Mouse (Mus musculus) midbrain, embryonic 10.5 days (tissue): ENCODE data around the gene 1110032A03Rik. TPM values are rescaled to one million over a fixed set of nuclear protein-coding genes. Genes with fewer than 3 reads are reported as not detected.

Experiments used
- DNase-seq: peaks from one replicate; pipeline ENCODE4 v3.0.0-alpha.2; 2017; ENCODE audit warnings: low spot score
- H3K27ac ChIP-seq: fragments of 300-500 bp; sonication (generic); replicated peaks from 2 replicates; pipeline ENCODE4 v1.5.1; 2016; ENCODE audit warnings: mild to moderate bottlenecking
- H3K27me3 ChIP-seq: fragments of 300-500 bp; sonication (generic); 2 replicates; pipeline ENCODE4 v1.6.1; 2016; ENCODE audit warnings: low read depth, mild to moderate bottlenecking; ENCODE audit not compliant: poor library complexity, severe bottlenecking
- H3K36me3 ChIP-seq: fragments of 300-500 bp; sonication (generic); 2 replicates; pipeline ENCODE4 v1.6.1; 2016; ENCODE audit warnings: mild to moderate bottlenecking, moderate library complexity
- H3K4me1 ChIP-seq: fragments of 300-500 bp; sonication (generic); 2 replicates; pipeline ENCODE4 v1.6.1; 2016
- H3K4me3 ChIP-seq: fragments of 300-500 bp; sonication (generic); 2 replicates; pipeline ENCODE4 v1.5.1; 2016; ENCODE audit warnings: mild to moderate bottlenecking, moderate library complexity
- H3K9me3 ChIP-seq: fragments of 300-500 bp; sonication (generic); replicated peaks from 2 replicates; pipeline ENCODE4 v1.6.1; 2016; ENCODE audit warnings: mild to moderate bottlenecking
- WGBS: fragments of 180-500 bp; shearing (Covaris S2); methylation state at CpG from one replicate; pipeline ENCODE4 v1.1.7; 2016; 5-methylcytosine and 5-hydroxymethylcytosine counted together
- polyA plus RNA-seq: library from polyadenylated mRNA; unstranded; fragments of >200 nt; fragmentation: Nextera tagmentation; extraction: Ambion mirVana; gene quantifications from 2 replicates; pipeline ENCODE4 v1.2.1, GENCODE M21; 2016

1110032A03Rik gene
- polyA plus RNA-seq, 1 experiment from 2014 or later, result 30.1 TPM

GRCm38 (mm10) chr9:50742261-50742660 is 33.1 kb downstream of the 1110032A03Rik start:
- H3K36me3 ChIP-seq, result no peaks in the 10 kb centered on the region
- 86% methylated on average over 3 of the region's 3 CpGs for WGBS
- DNase-seq, result no peak
- H3K27me3 ChIP-seq, result peaks cover 40% of the 10 kb centered on the region
- no peaks in the 10 kb centered on the region for H3K9me3 ChIP-seq
- peaks cover 23% of the 10 kb centered on the region for H3K4me1 ChIP-seq
- no peak overlapping the region for H3K4me3 ChIP-seq
- H3K27ac ChIP-seq, result no peak overlapping the region

GRCm38 (mm10) chr9:50740867-50741784 is 34.2 kb downstream of the 1110032A03Rik start:
- peaks cover 29% of the 10 kb centered on the region for H3K27me3 ChIP-seq
- no peaks in the 10 kb centered on the region for H3K9me3 ChIP-seq
- H3K36me3 ChIP-seq, result no peaks in the 10 kb centered on the region
- no peak overlapping the region for H3K27ac ChIP-seq
- H3K4me1 ChIP-seq, result peaks cover 18% of the 10 kb centered on the region
- WGBS, result 87% methylated on average over 14 of the region's 14 CpGs
- DNase-seq, result no peak
- no peak overlapping the region for H3K4me3 ChIP-seq

- 15% methylated on average over 36 of the region's 36 CpGs for WGBS
- H3K4me1 ChIP-seq, result peaks cover 15% of the 10 kb centered on the region
- H3K4me3 ChIP-seq, result peak within 1 kb of the TSS; percentile 53
- peak within 1 kb of the TSS; percentile 33; the same call in 1 of the 2 replicates for H3K27ac ChIP-seq
- H3K36me3 ChIP-seq, result no peaks in the 10 kb centered on the region
- DNase-seq, result peak; percentile 93
- no peaks in the 10 kb centered on the region for H3K9me3 ChIP-seq
- peaks cover 14% of the 10 kb centered on the region for H3K27me3 ChIP-seq
Measured at GRCm38 (mm10) chr9:50738914-50739870, 36.1 kb downstream of the 1110032A03Rik start, which contains the start of gene Dixdc1. Dixdc1 (minus strand) TSS chr9:50739517.

DNA sequence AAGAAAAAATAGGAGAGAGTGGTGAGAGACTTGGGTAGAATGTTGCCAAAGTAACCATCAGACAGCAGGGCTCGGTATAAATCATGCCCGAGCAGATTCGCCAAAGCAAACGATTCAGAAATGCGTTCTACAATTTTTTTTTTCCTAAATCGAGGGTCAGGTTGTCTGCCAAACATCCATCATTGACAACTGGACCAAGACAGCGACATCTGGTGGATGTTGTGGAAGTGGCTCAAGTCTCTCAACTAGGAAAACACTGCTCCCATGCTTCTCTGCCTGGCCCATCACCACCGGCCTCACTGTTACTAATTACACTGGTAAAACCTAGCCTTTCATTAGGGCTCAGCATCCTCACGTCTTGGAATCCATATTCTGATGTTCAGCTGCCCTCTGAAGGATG is 40.3 kb downstream of the 1110032A03Rik start:
- Histone ChIP-seq H3K4me1 (peaks cover 35% of the 10 kb centered on the region), H3K4me3 (0 out of 2 replicates have a peak overlapping the region, but pooled peaks have one; percentile 23), H3K36me3 (no peaks in the 10 kb centered on the region), H3K27me3 (peaks cover 17% of the 10 kb centered on the region), H3K27ac (no peak overlapping the region), H3K9me3 (no peaks in the 10 kb centered on the region)
- peak; percentile 47 for DNase-seq
- WGBS, result 10% methylated on average over 9 of the region's 9 CpGs

DNA sequence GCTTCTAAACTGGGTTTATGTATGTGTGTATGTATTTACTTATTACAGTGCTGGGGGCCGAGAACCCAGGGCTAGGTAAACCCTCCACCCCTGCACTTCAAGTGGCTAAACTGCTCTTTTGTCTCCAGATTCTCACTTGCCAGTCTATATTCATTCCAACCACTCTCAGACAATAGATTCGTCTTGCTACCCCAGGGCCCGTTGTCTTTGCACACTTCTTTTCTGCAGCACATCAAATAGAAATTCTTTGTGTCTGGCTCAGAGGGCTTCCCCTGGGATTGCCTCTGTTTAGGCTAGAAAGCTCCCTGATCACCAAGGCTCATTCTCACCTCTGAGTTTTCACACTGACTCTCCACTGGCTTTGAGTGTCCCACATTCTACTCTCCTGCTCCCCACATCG is 42.8 kb downstream of the 1110032A03Rik start:
- Histone ChIP-seq H3K9me3 (no peaks in the 10 kb centered on the region), H3K4me1 (peaks cover 38% of the 10 kb centered on the region), H3K36me3 (no peaks in the 10 kb centered on the region), H3K27me3 (peaks cover 19% of the 10 kb centered on the region), H3K4me3 (no peak overlapping the region), H3K27ac (peak overlapping the region; percentile 72)
- peak; percentile 27 for DNase-seq
- WGBS, result 9% methylated on average over 4 of the region's 4 CpGs

DNA sequence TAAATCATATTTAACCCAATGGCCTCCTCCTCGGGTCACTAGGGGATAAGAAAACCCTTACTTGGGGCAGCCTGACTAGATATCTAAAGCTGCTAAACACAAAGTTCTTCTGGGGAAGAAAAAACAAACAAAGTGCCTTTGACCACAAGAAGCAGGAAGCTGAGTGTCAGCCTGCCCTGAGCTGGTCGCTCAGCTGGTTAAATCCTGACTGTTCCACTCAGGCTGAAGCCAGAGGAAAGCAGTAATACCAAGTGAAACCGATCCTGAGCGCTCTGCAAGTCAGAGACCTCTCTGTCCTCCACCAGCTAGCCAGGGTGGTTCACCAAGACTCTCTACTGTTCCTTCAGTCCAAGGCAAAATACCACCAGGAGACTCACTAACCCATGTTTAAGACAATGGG is 45.7 kb downstream of the 1110032A03Rik start:
- no peaks in the 10 kb centered on the region for H3K36me3 ChIP-seq
- no peak for DNase-seq
- WGBS, result 56% methylated on average over 4 of the region's 4 CpGs
- H3K27me3 ChIP-seq, result peaks cover 17% of the 10 kb centered on the region
- H3K27ac ChIP-seq, result no peak overlapping the region
- no peaks in the 10 kb centered on the region for H3K9me3 ChIP-seq
- no peak overlapping the region for H3K4me3 ChIP-seq
- H3K4me1 ChIP-seq, result peaks cover 61% of the 10 kb centered on the region

GRCm38 (mm10) chr9:50727925-50728651 is 47.2 kb downstream of the 1110032A03Rik start:
- peak overlapping the region; percentile 71 for H3K4me3 ChIP-seq
- under 1% methylated on average over 45 of the region's 45 CpGs for WGBS
- DNase-seq, result peak; percentile 86
- H3K27ac ChIP-seq, result peak overlapping the region; percentile 88
- peaks cover 63% of the 10 kb centered on the region for H3K4me1 ChIP-seq
- no peaks in the 10 kb centered on the region for H3K36me3 ChIP-seq
- H3K9me3 ChIP-seq, result no peaks in the 10 kb centered on the region
- H3K27me3 ChIP-seq, result peaks cover 17% of the 10 kb centered on the region

DNA sequence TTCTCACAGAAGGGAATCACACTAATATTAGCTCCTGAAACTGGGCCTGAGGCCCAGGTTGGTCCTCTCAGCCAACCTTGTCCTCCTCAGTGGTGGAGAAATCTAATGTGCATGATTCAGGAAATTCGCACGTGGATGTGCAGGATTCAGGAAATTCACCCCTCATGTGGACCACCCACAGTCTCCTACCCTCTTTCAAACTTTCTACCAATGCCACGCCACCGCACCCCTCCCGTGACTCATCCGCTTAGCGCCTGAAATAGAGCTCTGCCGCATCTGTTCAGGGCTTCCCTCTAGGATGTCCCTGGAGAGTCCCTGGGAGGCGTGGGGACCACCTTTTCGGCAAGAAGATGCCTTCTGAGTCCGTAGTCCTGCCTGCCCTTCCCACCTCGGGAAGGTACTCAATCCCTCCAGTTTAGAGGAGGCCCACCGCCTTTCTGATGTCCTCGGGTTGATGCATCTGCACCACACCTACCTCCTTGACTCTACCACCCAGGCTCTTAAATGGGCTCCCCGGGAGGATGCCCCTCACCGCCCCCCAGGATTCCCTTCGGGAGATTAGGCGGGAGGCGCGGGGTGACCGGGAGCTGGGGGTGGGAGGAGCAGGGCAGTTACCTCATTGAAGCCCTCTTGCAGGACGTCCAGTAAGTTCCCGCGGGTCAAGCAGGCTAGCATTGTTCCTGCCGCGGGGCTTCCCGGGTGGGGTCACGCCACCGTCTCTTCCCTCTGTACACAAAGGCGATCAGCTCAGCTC is 48.0 kb downstream of the 1110032A03Rik start:
- H3K4me1 ChIP-seq, result peaks cover 60% of the 10 kb centered on the region
- 2% methylated on average over 30 of the region's 30 CpGs for WGBS
- H3K27me3 ChIP-seq, result peaks cover 17% of the 10 kb centered on the region
- peak overlapping the region; percentile 71 for H3K4me3 ChIP-seq
- no peaks in the 10 kb centered on the region for H3K36me3 ChIP-seq
- H3K27ac ChIP-seq, result peak overlapping the region; percentile 88
- no peaks in the 10 kb centered on the region for H3K9me3 ChIP-seq
- no peak for DNase-seq

DNA sequence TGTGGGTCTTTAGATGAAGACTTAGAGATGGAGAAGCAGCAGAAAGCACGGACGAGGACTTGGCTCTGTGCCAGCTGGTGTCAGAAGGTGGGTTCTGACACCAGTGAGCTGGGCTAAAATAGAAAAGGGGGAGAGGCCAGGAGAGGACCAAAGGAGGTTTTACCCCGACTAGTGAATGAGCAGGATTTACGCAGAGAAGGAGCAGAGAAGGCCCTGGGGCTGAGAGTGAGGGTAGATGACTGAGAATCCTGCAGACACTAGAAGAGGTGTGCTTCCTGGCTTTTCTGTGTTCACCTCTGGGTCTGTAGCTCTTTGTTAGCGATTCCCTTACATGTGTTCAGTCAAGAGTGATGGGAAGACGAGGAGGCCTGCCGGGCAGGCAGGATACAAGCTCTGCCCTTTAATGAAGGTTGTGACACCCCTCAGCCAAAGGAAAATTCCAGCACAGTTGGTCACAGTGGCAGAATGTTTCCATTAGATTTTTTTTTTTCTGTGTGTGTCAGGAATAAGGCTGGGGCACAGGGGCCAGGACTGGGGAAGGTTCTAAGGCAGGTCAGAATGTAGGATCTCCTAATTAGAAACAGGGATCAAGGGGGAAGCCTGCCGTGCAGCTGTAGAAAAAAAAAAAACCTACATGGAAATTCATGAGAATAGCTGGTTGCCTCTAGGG is 49.3 kb downstream of the 1110032A03Rik start:
- no peaks in the 10 kb centered on the region for H3K36me3 ChIP-seq
- peaks cover 62% of the 10 kb centered on the region for H3K4me1 ChIP-seq
- H3K9me3 ChIP-seq, result no peaks in the 10 kb centered on the region
- H3K4me3 ChIP-seq, result peak overlapping the region; percentile 71
- 50% methylated on average over 8 of the region's 8 CpGs for WGBS
- H3K27me3 ChIP-seq, result peaks cover 17% of the 10 kb centered on the region
- peak overlapping the region; percentile 88 for H3K27ac ChIP-seq
- peak; percentile 23 for DNase-seq

- 70% methylated on average over 3 of the region's 3 CpGs for WGBS
- no peak overlapping the region; the same call in 1 of the 2 replicates for H3K27ac ChIP-seq
- H3K27me3 ChIP-seq, result peaks cover 11% of the 10 kb centered on the region
- no peak for DNase-seq
- no peak overlapping the region for H3K4me3 ChIP-seq
- H3K36me3 ChIP-seq, result no peaks in the 10 kb centered on the region
- no peaks in the 10 kb centered on the region for H3K9me3 ChIP-seq
- peaks cover 64% of the 10 kb centered on the region for H3K4me1 ChIP-seq
Measured at GRCm38 (mm10) chr9:50724661-50725330, 50.5 kb downstream of the 1110032A03Rik start.

DNA sequence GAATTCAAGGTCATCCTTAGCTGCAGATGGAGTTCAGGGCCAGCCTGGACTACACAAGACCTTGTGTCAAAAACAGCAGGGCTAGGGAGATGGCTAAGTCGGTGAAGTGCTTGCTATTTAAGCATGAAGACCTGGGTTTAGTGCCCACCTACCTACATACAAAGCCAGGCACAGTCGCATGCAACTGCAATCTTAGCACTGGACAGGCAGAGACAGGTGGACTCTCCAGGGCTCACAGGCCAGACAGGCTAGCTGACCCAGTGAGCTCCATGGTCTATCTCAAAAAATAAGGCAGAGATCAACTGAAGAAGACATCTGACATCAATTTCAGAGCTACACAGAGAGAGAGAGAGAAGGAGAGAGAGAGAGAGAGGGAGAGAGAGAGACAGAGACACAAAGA is 51.2 kb downstream of the 1110032A03Rik start:
- WGBS, result 86% methylated on average over 2 of the region's 2 CpGs
- Histone ChIP-seq H3K27me3 (peaks cover 6% of the 10 kb centered on the region; the same call in 1 of the 2 replicates), H3K9me3 (no peaks in the 10 kb centered on the region), H3K27ac (no peak overlapping the region), H3K4me1 (peaks cover 61% of the 10 kb centered on the region), H3K4me3 (no peak overlapping the region), H3K36me3 (no peaks in the 10 kb centered on the region)
- DNase-seq, result no peak
